Mouse (Mus musculus) heart, embryonic 14.5 days (tissue): ENCODE results near the gene Kcne4. TPM values are rescaled to one million over a fixed set of nuclear protein-coding genes. Genes with fewer than 3 reads are reported as not detected.

ENCODE experiments used
- ATAC-seq: fragments of 200-750 bp; cut with Nextera tagmentation; 2 replicates; pipeline ENCODE4 v1.8.0; 2017; ENCODE audit warnings: low read depth, moderate TSS enrichment; ENCODE audit not compliant: insufficient number of reproducible peaks, insufficient read depth, low FRiP score
- H3K27ac ChIP-seq, 2 experiments: fragments of 200-500 bp in 1 of 2; fragments of 300-500 bp in 1 of 2; sonication (generic) in 1 of 2; replicated peaks in 1 of 2; 2 replicates each; pipeline ENCODE4 v1.5.1; 2012 to 2014; ENCODE audit warnings: low read depth in 2 of 2, low read length in 2 of 2, control low read depth in 1 of 2, mild to moderate bottlenecking in 1 of 2, mixed read lengths in 1 of 2; ENCODE audit not compliant: control insufficient read depth in 1 of 2, insufficient read depth in 1 of 2
- H3K27me3 ChIP-seq: fragments of 300-500 bp; sonication (generic); 2 replicates; pipeline ENCODE4 v1.6.1; 2014; ENCODE audit warnings: mild to moderate bottlenecking, low read length, control low read depth; ENCODE audit not compliant: control insufficient read depth, insufficient read depth
- H3K36me3 ChIP-seq: fragments of 300-500 bp; sonication (generic); 2 replicates; pipeline ENCODE4 v1.6.1; 2014; ENCODE audit warnings: mild to moderate bottlenecking, control low read depth, low read length, mixed read lengths; ENCODE audit not compliant: control insufficient read depth, insufficient read depth
- H3K4me1 ChIP-seq, 2 experiments: fragments of 200-500 bp in 1 of 2; fragments of 300-500 bp in 1 of 2; sonication (generic) in 1 of 2; 2 replicates each; pipeline ENCODE4 v1.6.1; 2012 to 2014; ENCODE audit warnings: low read length in 2 of 2, control low read depth in 1 of 2, mixed read lengths in 1 of 2; ENCODE audit not compliant: control insufficient read depth in 2 of 2, insufficient read depth in 2 of 2
- H3K4me2 ChIP-seq: fragments of 300-500 bp; sonication (generic); 2 replicates; pipeline ENCODE4 v1.6.1; 2014; ENCODE audit warnings: mild to moderate bottlenecking, low read length
- H3K4me3 ChIP-seq, 2 experiments: fragments of 200-500 bp in 1 of 2; fragments of 300-500 bp in 1 of 2; sonication (generic) in 1 of 2; 2 replicates each; pipeline ENCODE4 v1.5.1; 2012 to 2014; ENCODE audit warnings: low read length in 2 of 2, mild to moderate bottlenecking in 2 of 2, control low read depth in 1 of 2, low read depth in 1 of 2, moderate library complexity in 1 of 2; ENCODE audit not compliant: control insufficient read depth in 1 of 2, insufficient read depth in 1 of 2
- H3K9ac ChIP-seq: fragments of 300-500 bp; sonication (generic); 2 replicates; pipeline ENCODE4 v1.6.1; 2014; ENCODE audit warnings: mild to moderate bottlenecking, low read length
- H3K9me3 ChIP-seq: fragments of 300-500 bp; sonication (generic); 2 replicates; pipeline ENCODE4 v1.6.1; 2016; ENCODE audit warnings: low read length, control low read depth; ENCODE audit not compliant: control insufficient read depth
- WGBS: fragments of 180-500 bp; shearing (Covaris S2); extraction: QIAGEN DNeasy Blood & Tissue Kit; methylation state at CpG from one replicate; pipeline ENCODE4 v1.1.7; 2014; 5-methylcytosine and 5-hydroxymethylcytosine counted together
- polyA plus RNA-seq: library from polyadenylated mRNA; unstranded; fragments of >200 nt; fragmentation: Nextera tagmentation; extraction: Ambion mirVana; gene quantifications from 2 replicates; pipeline ENCODE4 v1.2.1, GENCODE M21; 2014

Gene Kcne4
- polyA plus RNA-seq, 1 experiment from 2014 or later: 4.2 TPM

DNA sequence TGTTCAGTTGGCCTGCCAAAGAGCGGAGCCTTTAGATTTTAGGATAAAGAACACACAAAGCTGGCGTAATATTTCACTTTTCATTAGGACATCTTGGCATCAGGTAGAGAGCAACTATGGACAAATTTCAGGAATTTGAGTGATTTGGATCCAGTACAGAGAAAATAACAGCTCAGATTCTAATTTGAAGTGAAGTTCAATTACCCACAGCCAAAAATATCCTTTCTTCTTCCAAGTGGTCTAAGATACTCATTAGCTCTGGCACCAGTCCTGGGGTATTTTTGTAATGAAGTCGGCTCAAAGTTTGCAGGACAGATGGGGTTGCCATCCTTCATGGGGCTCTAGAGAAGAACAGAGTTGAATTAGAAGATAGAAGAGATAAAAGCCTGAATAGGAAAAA, 21.9 kb downstream of the Kcne4 start:
- no peak for ATAC-seq
- no peaks in the 10 kb centered on the region for H3K9me3 ChIP-seq
- no peak overlapping the region for H3K4me3 ChIP-seq
- H3K36me3 ChIP-seq: no peaks in the 10 kb centered on the region
- H3K9ac ChIP-seq: no peak overlapping the region
- H3K4me1 ChIP-seq: no peaks in the 10 kb centered on the region
- H3K4me2 ChIP-seq: no peak overlapping the region
- WGBS: 75% methylated on average over 3 of the region's 3 CpGs
- H3K27ac ChIP-seq: no peak overlapping the region
- no peaks in the 10 kb centered on the region for H3K27me3 ChIP-seq

DNA sequence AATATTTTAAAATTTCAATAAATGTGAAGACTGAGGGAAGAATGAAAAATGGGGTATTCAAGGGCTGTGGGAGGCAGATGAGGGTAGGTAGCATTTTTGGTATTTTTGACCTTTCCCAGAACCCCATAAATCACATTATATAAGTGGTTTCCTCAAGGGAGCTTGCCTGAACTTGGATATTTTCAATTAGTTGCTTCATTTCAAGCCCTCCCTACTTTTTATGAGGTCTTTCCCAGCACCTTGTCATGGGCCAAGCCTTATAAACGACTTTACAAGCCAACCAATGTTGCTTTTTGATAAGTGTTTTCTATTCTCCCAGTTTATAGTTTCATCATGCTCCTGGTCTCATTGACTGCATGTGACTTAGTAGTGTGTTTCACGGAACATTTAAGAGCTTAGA, 24.2 kb downstream of the Kcne4 start:
- no peaks in the 10 kb centered on the region for H3K9me3 ChIP-seq
- H3K36me3 ChIP-seq: no peaks in the 10 kb centered on the region
- no peak overlapping the region for H3K27ac ChIP-seq
- no peaks in the 10 kb centered on the region for H3K27me3 ChIP-seq
- no peak overlapping the region for H3K4me2 ChIP-seq
- ATAC-seq: no peak
- no peak overlapping the region for H3K9ac ChIP-seq
- H3K4me1 ChIP-seq: no peaks in the 10 kb centered on the region
- no peak overlapping the region for H3K4me3 ChIP-seq
- WGBS: 63% methylated on average over 2 of the region's 2 CpGs

DNA sequence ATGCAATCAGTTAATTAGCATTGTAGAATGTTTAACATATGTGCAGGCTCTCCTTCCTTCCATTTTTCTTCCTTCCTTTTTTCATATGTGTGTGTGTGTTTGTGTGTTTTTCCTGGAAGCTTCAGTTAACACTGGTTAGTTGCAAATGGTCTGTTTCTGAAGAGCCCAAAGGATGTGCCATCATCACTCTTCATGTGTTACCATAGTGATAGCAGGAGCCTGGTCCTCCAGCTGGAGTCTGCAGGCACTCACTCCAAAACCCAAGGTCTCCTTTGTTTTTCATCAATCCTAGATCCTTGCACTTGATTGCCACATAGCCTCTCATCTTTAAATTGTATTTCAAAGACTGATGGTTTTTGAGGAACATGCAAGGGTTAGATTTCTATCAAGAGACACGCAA, 29.1 kb downstream of the Kcne4 start:
- no peak overlapping the region for H3K27ac ChIP-seq
- H3K9me3 ChIP-seq: no peaks in the 10 kb centered on the region
- H3K4me2 ChIP-seq: no peak overlapping the region
- no peak overlapping the region for H3K4me3 ChIP-seq
- no peaks in the 10 kb centered on the region for H3K27me3 ChIP-seq
- H3K9ac ChIP-seq: no peak overlapping the region
- H3K4me1 ChIP-seq: no peaks in the 10 kb centered on the region
- no peak for ATAC-seq
- H3K36me3 ChIP-seq: no peaks in the 10 kb centered on the region
- WGBS: 68% methylated on average over 1 of the region's 1 CpGs

DNA sequence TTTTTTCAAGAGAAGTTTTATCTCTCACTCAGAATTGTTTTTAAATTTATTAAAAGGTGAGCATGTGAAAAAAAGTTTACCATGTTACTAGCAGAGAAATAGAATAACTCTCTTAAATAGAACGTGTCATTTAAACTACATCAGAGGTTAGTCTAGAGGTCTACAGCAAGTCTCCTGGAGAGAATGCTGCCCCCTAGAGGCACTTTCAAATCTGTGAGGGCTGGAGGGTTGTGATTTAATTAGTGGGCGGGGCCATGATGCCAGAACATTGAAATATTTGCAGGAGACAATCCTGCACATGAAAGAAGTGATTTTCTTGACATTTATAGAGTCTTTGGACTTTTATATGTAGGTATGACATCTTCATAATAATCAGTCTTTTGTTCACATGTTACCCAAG, 29.9 kb downstream of the Kcne4 start:
- H3K9me3 ChIP-seq: no peaks in the 10 kb centered on the region
- H3K4me1 ChIP-seq: no peaks in the 10 kb centered on the region
- H3K4me3 ChIP-seq: no peak overlapping the region
- no peak overlapping the region for H3K27ac ChIP-seq
- H3K36me3 ChIP-seq: no peaks in the 10 kb centered on the region
- no peak for ATAC-seq
- H3K9ac ChIP-seq: no peak overlapping the region
- no peaks in the 10 kb centered on the region for H3K27me3 ChIP-seq
- WGBS: 44% methylated on average over 2 of the region's 2 CpGs
- no peak overlapping the region for H3K4me2 ChIP-seq

DNA sequence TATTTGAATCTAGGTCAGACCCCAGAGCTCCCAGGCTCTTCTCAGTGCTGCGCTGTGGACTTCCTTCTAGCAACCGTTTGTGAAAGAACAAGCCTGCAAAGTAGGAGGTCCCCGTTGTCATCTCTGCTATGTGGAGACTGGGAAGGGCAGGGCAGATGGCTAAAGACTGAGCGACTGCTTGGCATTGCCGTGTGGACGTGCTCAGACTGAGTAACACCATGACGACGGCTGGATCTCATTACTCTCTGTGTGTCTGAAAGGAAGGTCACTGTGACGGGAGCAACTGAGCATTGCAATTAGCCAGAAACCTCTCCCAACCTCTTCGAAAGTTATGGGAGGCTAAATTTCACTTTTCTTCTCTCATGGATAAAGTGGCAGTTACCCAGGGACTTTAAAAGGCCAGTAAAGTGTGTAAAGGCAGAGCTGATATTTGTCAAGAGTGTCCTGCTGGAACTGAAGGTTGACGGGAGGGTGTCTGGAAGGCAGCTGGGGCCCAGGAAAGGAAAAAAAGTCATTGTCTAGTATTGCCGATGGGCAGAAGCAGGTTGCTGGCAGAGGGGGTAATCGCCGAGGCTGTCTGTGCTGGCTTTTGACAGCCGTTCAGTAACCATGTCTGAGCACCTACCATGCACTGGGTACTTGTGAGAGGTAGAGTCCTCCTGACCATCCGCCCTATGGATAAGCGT, 36.0 kb downstream of the Kcne4 start:
- no peaks in the 10 kb centered on the region for H3K36me3 ChIP-seq
- WGBS: 52% methylated on average over 17 of the region's 17 CpGs
- no peak overlapping the region for H3K4me3 ChIP-seq
- H3K27ac ChIP-seq: no peak overlapping the region
- no peak overlapping the region for H3K4me2 ChIP-seq
- H3K4me1 ChIP-seq: peaks cover 3 to 6% of the 10 kb centered on the region in 2 experiments; a peak in 3 of 4 replicates
- no peaks in the 10 kb centered on the region for H3K9me3 ChIP-seq
- ATAC-seq: no peak
- H3K27me3 ChIP-seq: no peaks in the 10 kb centered on the region
- H3K9ac ChIP-seq: no peak overlapping the region

DNA sequence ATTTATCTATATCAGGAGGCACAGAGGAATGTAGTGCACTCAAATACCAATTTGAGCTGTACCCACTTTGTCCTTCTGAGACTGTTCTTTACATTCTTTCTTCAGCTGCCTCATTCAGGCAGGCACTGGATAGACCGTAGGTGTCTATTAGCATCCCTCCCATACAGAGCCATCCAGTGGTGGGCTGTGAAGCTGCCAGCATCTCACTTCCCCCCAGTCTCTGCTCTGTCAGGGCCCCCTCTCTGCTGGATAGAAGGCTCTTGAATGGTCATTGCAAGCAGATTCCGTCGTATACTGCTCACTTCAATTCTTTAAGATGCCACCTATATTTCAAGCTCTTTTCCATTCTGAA, 36.5 kb downstream of the Kcne4 start:
- H3K36me3 ChIP-seq: no peaks in the 10 kb centered on the region
- H3K4me2 ChIP-seq: no peak overlapping the region
- peaks cover 3 to 6% of the 10 kb centered on the region in 2 experiments; a peak in 3 of 4 replicates for H3K4me1 ChIP-seq
- H3K27me3 ChIP-seq: no peaks in the 10 kb centered on the region
- no peak overlapping the region for H3K9ac ChIP-seq
- 83% methylated on average over 3 of the region's 3 CpGs for WGBS
- ATAC-seq: no peak
- H3K4me3 ChIP-seq: no peak overlapping the region
- no peaks in the 10 kb centered on the region for H3K9me3 ChIP-seq
- H3K27ac ChIP-seq: no peak overlapping the region

DNA sequence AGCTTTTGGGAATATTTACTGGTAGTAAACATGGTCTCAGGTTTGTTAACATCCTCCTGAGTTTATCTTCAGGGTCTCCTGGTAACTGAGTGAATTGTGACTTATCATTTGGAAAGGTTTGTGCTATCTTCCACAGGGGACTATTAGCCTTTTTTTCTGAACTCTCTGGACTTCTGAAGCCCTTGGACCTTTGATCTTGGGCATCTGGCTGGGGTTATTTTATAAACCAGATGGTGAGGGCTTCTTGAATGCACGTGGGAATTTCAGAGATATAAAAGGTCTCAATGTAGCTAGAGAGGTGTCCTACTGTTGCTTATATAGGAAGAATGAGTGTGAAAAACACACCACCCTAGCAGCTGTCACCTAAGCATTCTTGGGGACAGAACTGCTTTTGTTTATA, 37.7 kb downstream of the Kcne4 start:
- H3K36me3 ChIP-seq: no peaks in the 10 kb centered on the region
- ATAC-seq: no peak
- H3K4me2 ChIP-seq: no peak overlapping the region
- H3K4me1 ChIP-seq: peaks cover 3 to 6% of the 10 kb centered on the region in 2 experiments; a peak in 3 of 4 replicates
- H3K27me3 ChIP-seq: no peaks in the 10 kb centered on the region
- no peak overlapping the region for H3K4me3 ChIP-seq
- no peak overlapping the region for H3K9ac ChIP-seq
- WGBS: 46% methylated on average over 1 of the region's 1 CpGs
- no peaks in the 10 kb centered on the region for H3K9me3 ChIP-seq
- H3K27ac ChIP-seq: no peak overlapping the region

DNA sequence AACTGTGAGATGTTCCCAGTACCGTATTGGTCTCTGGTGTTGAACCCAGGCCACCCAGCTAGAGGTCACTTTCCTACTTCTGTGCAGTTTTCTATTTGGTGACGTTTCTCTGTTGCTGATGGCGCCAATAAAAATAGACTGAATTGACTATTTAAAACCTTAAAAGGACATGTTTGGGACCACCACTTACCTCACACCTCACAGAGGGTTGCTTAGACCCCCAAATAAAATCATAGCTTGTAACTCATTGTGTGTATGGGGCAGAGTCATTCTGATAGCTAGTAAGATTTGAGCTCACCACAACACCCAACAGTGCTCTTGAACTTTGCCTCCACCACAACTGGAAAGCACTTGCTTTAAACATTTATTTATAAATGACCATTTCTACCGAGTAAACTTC, 43.0 kb downstream of the Kcne4 start:
- no peaks in the 10 kb centered on the region for H3K27me3 ChIP-seq
- H3K27ac ChIP-seq: peak overlapping the region; percentile 61 to 64
- 72% methylated on average over 4 of the region's 4 CpGs for WGBS
- H3K4me1 ChIP-seq: peaks cover 12 to 16% of the 10 kb centered on the region in 2 experiments
- ATAC-seq: no peak
- no peak overlapping the region for H3K4me3 ChIP-seq
- H3K36me3 ChIP-seq: no peaks in the 10 kb centered on the region
- H3K9ac ChIP-seq: no peak overlapping the region
- H3K9me3 ChIP-seq: no peaks in the 10 kb centered on the region
- H3K4me2 ChIP-seq: no peak overlapping the region; the same call in 1 of the 2 replicates
